ENCODE assay signal across 19 mouse cellular contexts in the genomic region with DNA sequence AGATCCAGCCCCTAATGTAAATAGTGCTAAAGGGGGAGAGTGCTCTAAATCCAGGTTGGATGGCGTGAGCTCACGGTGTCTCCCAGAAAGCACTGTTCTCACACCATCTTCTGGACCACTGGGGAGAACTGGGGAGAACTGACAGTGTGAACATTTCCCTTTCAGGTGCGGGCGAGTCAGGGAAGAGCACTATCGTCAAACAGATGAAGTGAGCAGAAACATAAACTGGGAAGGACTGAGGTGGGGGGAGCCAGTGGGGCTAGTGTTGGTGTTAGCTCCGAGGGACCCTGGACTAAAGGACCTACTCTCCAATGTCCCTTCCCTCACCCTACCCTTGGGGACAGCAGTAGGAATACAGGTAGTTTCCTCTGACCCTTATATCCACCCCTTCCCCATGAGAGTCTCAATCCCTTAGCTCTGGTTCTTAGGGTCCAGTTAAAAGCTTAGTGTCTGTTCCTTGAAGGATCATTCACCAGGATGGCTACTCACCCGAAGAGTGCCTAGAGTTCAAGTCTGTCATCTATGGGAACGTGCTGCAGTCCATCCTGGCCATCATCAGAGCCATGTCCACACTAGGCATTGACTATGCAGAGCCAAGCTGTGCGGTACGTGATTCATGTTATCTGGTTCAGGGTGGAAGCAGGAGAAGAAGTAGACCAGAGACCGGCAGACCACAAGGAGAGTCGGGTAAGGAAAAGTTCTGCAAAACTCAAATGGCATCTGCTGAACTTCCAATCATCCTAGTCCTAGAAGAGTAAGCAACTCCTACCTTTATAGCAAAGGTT. TPM values are rescaled to one million over a fixed set of nuclear protein-coding genes. Genes with fewer than 3 reads are reported as not detected.
"Had no signal": no experiment of that assay in that cellular context is flagged by ENCODE, and none has a peak within 500 bp of the region (broad histone marks: within the 10 kb centered on the region; RNA-seq: fewer than 3 reads in every experiment).

No protein-coding gene starts in this region.

- H3K27me3 ChIP-seq: kidney, embryonic 15.5 days; neural tube, embryonic 12.5 days; stomach, embryonic 15.5 days had no signal

- H3K4me2 ChIP-seq: kidney, embryonic 15.5 days; neural tube, embryonic 12.5 days; stomach, embryonic 15.5 days had no signal

- H3K4me1 ChIP-seq: kidney, embryonic 15.5 days; neural tube, embryonic 12.5 days; stomach, embryonic 15.5 days had no signal

- H3K27ac ChIP-seq: kidney, embryonic 15.5 days; neural tube, embryonic 12.5 days; stomach, embryonic 15.5 days had no signal

- H3K9ac ChIP-seq: kidney, embryonic 15.5 days; neural tube, embryonic 12.5 days; stomach, embryonic 15.5 days had no signal

- H3K4me3 ChIP-seq: kidney, embryonic 15.5 days; midbrain, embryonic 10.5 days; neural tube, embryonic 12.5 days; stomach, embryonic 15.5 days had no signal

- H3K36me3 ChIP-seq: kidney, embryonic 15.5 days; midbrain, embryonic 10.5 days; neural tube, embryonic 12.5 days; stomach, embryonic 15.5 days had no signal

- DNase-seq: kidney, adult 18-20 months; kidney, postnatal 14 days; left cerebral cortex, postnatal 4 days; lung, adult 2 months; lung, postnatal 36 days; midbrain, embryonic 14.5 days; spleen, adult 18-20 months; thymus, adult 2 months; thymus, postnatal 25 days had no signal

- ATAC-seq: lung, postnatal 0 days had no signal

- H3K9me3 ChIP-seq: kidney, embryonic 15.5 days; midbrain, embryonic 10.5 days; neural tube, embryonic 12.5 days; stomach, embryonic 15.5 days had no signal

RNA-seq across cellular contexts. Expression of a gene that starts 2.6 kb away (rescaled TPM):
- total RNA-seq: layer of hippocampus, postnatal 14 days; left cerebral cortex, postnatal 10 days; monocyte, adult 5-6 weeks; neutrophil, adult 5-6 weeks had no signal
- polyA plus RNA-seq: lung, adult 2 months had no signal

RNA-seq across cellular contexts. Expression of a gene that starts 59.5 kb away (rescaled TPM):
- total RNA-seq: megakaryocyte progenitor cell, adult 5-6 weeks; monocyte, adult 5-6 weeks had no signal
- polyA plus RNA-seq: lung, adult 2 months; lung, postnatal 0 days; thymus, adult 2 months had no signal
